Mouse (Mus musculus) heart, postnatal 0 days (tissue): Measurements from ENCODE around the gene Tmem203. TPM values are rescaled to one million over a fixed set of nuclear protein-coding genes. Genes with fewer than 3 reads are reported as not detected.

ENCODE experiments used
- ATAC-seq: fragments of 200-750 bp; cut with Nextera tagmentation; 2 replicates; pipeline ENCODE4 v1.8.0; 2017; ENCODE audit warnings: low read depth, moderate number of reproducible peaks, moderate library complexity; ENCODE audit not compliant: insufficient read depth
- DNase-seq: peaks from one replicate; pipeline ENCODE4 v3.0.0-alpha.2; 2016; ENCODE audit warnings: low spot score
- H3K27ac ChIP-seq: fragments of 300-500 bp; sonication (generic); 2 replicates; pipeline ENCODE4 v1.5.1; 2014; ENCODE audit warnings: low read depth, mild to moderate bottlenecking
- H3K27me3 ChIP-seq: fragments of 300-500 bp; sonication (generic); 2 replicates; pipeline ENCODE4 v1.6.1; 2014; ENCODE audit warnings: low read length, mixed read lengths; ENCODE audit not compliant: control insufficient read depth, insufficient read depth
- H3K36me3 ChIP-seq: fragments of 300-500 bp; sonication (generic); replicated peaks from 2 replicates; pipeline ENCODE4 v1.6.1; 2014; ENCODE audit warnings: low read length, mixed read lengths; ENCODE audit not compliant: control insufficient read depth, insufficient read depth
- H3K4me1 ChIP-seq: fragments of 300-500 bp; sonication (generic); 2 replicates; pipeline ENCODE4 v1.6.1; 2014; ENCODE audit warnings: antibody characterized with exemption; ENCODE audit not compliant: control insufficient read depth, insufficient read depth
- H3K4me2 ChIP-seq: fragments of 300-500 bp; sonication (generic); 2 replicates; pipeline ENCODE4 v1.6.1; 2014; ENCODE audit warnings: low read depth, mild to moderate bottlenecking, low read length, moderate library complexity
- H3K4me3 ChIP-seq: fragments of 300-500 bp; sonication (generic); 2 replicates; pipeline ENCODE4 v1.5.1; 2014; ENCODE audit warnings: low read depth, low read length
- H3K9ac ChIP-seq: fragments of 300-500 bp; sonication (generic); replicated peaks from 2 replicates; pipeline ENCODE4 v1.6.1; 2014; ENCODE audit warnings: low read depth, low read length, mixed read lengths
- H3K9me3 ChIP-seq: fragments of 300-500 bp; sonication (generic); replicated peaks from 2 replicates; pipeline ENCODE4 v1.6.1; 2016; ENCODE audit warnings: low read length; ENCODE audit not compliant: control insufficient read depth
- CTCF ChIP-seq: IDR thresholded peaks from 2 replicates; pipeline ENCODE4 v1.5.1; 2016; ENCODE audit warnings: antibody characterized with exemption, control low read depth, low read depth
- EP300 ChIP-seq: IDR thresholded peaks from 2 replicates; pipeline ENCODE4 v1.6.1; 2016; ENCODE audit warnings: antibody characterized with exemption, low read depth
- WGBS: fragments of 180-500 bp; shearing (Covaris S2); extraction: QIAGEN DNeasy Blood & Tissue Kit; methylation state at CpG from one replicate; pipeline ENCODE4 v1.1.7; 2014; 5-methylcytosine and 5-hydroxymethylcytosine counted together
- polyA plus RNA-seq: library from polyadenylated mRNA; unstranded; fragments of >200 nt; fragmentation: Nextera tagmentation; extraction: Ambion mirVana; gene quantifications from 2 replicates; pipeline ENCODE4 v1.2.1, GENCODE M21; 2015
- total RNA-seq: library from RNA; depleted of rRNA; stranded (reverse); fragments of >200 nt; gene quantifications from 2 replicates; pipeline ENCODE4 v1.2.3, GENCODE M21; 2014; ENCODE audit warnings: low replicate concordance

The Tmem203 gene
- total and polyA plus RNA-seq, 2 experiments from 2014 or later, result 25.6 to 42.0 TPM

- Histone ChIP-seq H3K9me3 (no peaks in the 10 kb centered on the region), H3K27ac (peak overlapping the region; percentile 85; the same call in 1 of the 2 replicates), H3K4me1 (peaks cover 15% of the 10 kb centered on the region), H3K9ac (no peak overlapping the region), H3K36me3 (no peaks in the 10 kb centered on the region), H3K4me3 (no peak overlapping the region; the same call in 1 of the 2 replicates), H3K4me2 (no peak overlapping the region; the same call in 1 of the 2 replicates), H3K27me3 (0 out of 2 replicates have a peak, but pooled peaks cover 5% of the 10 kb centered on the region)
- TF ChIP-seq EP300 (no peak), CTCF (no peak)
- ATAC-seq (no peak), DNase-seq (no peak)
- WGBS, result 65% methylated on average over 6 of the region's 6 CpGs
Measured at GRCm38 (mm10) chr2:25228995-25229530, 26.2 kb upstream of the Tmem203 start.

GRCm38 (mm10) chr2:25229582-25229981, 25.7 kb upstream of the Tmem203 start:
- ATAC-seq, result no peak
- H3K4me1 ChIP-seq, result peaks cover 15% of the 10 kb centered on the region
- 60% methylated on average over 5 of the region's 5 CpGs for WGBS
- H3K4me2 ChIP-seq, result no peak overlapping the region
- no peak for DNase-seq
- no peaks in the 10 kb centered on the region for H3K36me3 ChIP-seq
- H3K4me3 ChIP-seq, result no peak overlapping the region
- H3K9me3 ChIP-seq, result no peaks in the 10 kb centered on the region
- 0 out of 2 replicates have a peak, but pooled peaks cover 5% of the 10 kb centered on the region for H3K27me3 ChIP-seq
- no peak overlapping the region for H3K9ac ChIP-seq
- H3K27ac ChIP-seq, result no peak overlapping the region
- TF ChIP-seq CTCF (no peak), EP300 (no peak)

- no peak for TF ChIP-seq CTCF
- TF ChIP-seq EP300, result no peak
- no peak for ATAC-seq
- H3K4me3 ChIP-seq, result no peak overlapping the region
Measured at GRCm38 (mm10) chr2:25230581-25230980, 24.7 kb upstream of the Tmem203 start.

GRCm38 (mm10) chr2:25231038-25231437, 24.2 kb upstream of the Tmem203 start:
- Histone ChIP-seq H3K9me3 (no peaks in the 10 kb centered on the region), H3K27ac (no peak overlapping the region), H3K27me3 (peaks cover 9% of the 10 kb centered on the region; the same call in 1 of the 2 replicates), H3K4me2 (no peak overlapping the region), H3K9ac (no peak overlapping the region), H3K4me3 (no peak overlapping the region), H3K4me1 (peaks cover 9% of the 10 kb centered on the region), H3K36me3 (no peaks in the 10 kb centered on the region)
- no peak for TF ChIP-seq CTCF
- no peak for TF ChIP-seq EP300
- ATAC-seq, result no peak
- no peak for DNase-seq
- WGBS, result 47% methylated on average over 12 of the region's 12 CpGs

More at GRCm38 (mm10) chr2:25230581-25230980, 24.7 kb upstream of the Tmem203 start:
- no peak overlapping the region for H3K27ac ChIP-seq
- H3K9ac ChIP-seq, result no peak overlapping the region
- peaks cover 13% of the 10 kb centered on the region for H3K4me1 ChIP-seq
- WGBS, result 62% methylated on average over 7 of the region's 7 CpGs
- H3K9me3 ChIP-seq, result no peaks in the 10 kb centered on the region
- peaks cover 8% of the 10 kb centered on the region; the same call in 1 of the 2 replicates for H3K27me3 ChIP-seq
- DNase-seq, result no peak
- no peak overlapping the region for H3K4me2 ChIP-seq
- no peaks in the 10 kb centered on the region for H3K36me3 ChIP-seq

GRCm38 (mm10) chr2:25233421-25233820, 21.8 kb upstream of the Tmem203 start:
- ATAC-seq, result no peak
- Histone ChIP-seq H3K9me3 (no peaks in the 10 kb centered on the region), H3K4me3 (no peak overlapping the region), H3K27ac (no peak overlapping the region), H3K4me2 (no peak overlapping the region), H3K27me3 (peaks cover 12% of the 10 kb centered on the region; the same call in 1 of the 2 replicates), H3K4me1 (peaks cover 3% of the 10 kb centered on the region; the same call in 1 of the 2 replicates), H3K36me3 (no peaks in the 10 kb centered on the region), H3K9ac (no peak overlapping the region)
- 71% methylated on average over 4 of the region's 4 CpGs for WGBS
- DNase-seq, result no peak
- TF ChIP-seq CTCF (no peak), EP300 (no peak)

GRCm38 (mm10) chr2:25234050-25234449, 21.2 kb upstream of the Tmem203 start, which contains the start of gene Slc34a3:
Gene Slc34a3, minus strand, starts transcription at chr2:25234364.
- H3K9ac ChIP-seq, result no peak within 1 kb of the TSS
- H3K4me1 ChIP-seq, result no peaks in the 10 kb centered on the region
- no peaks in the 10 kb centered on the region for H3K9me3 ChIP-seq
- no peak within 1 kb of the TSS for H3K27ac ChIP-seq
- WGBS, result 64% methylated on average over 3 of the region's 3 CpGs
- ATAC-seq (no peak), DNase-seq (no peak)
- TF ChIP-seq EP300 (no peak), CTCF (no peak)
- H3K4me2 ChIP-seq, result no peak within 1 kb of the TSS
- H3K27me3 ChIP-seq, result peaks cover 15% of the 10 kb centered on the region; the same call in 1 of the 2 replicates
- H3K4me3 ChIP-seq, result no peak within 1 kb of the TSS
- no peaks in the 10 kb centered on the region for H3K36me3 ChIP-seq
